Mouse (Mus musculus) thymus, adult 2 months (tissue): ENCODE results near the gene Spag9. TPM values are rescaled to one million over a fixed set of nuclear protein-coding genes. Genes with fewer than 3 reads are reported as not detected.

Source experiments
- DNase-seq: peaks from one replicate; pipeline ENCODE4 v3.0.0; 2021
- H3K27ac ChIP-seq: fragments of 200-500 bp; 2 replicates; pipeline ENCODE4 v1.5.1; 2012; ENCODE audit warnings: low read length, control low read depth; ENCODE audit not compliant: control insufficient read depth, insufficient read depth
- H3K27me3 ChIP-seq: fragments of 200-500 bp; 2 replicates; pipeline ENCODE4 v1.6.1; 2012; ENCODE audit warnings: mild to moderate bottlenecking, low read length, moderate library complexity, mixed read lengths; ENCODE audit not compliant: control insufficient read depth, insufficient read depth
- H3K36me3 ChIP-seq: fragments of 200-500 bp; 2 replicates; pipeline ENCODE4 v1.6.1; 2012; ENCODE audit warnings: mild to moderate bottlenecking, low read length, moderate library complexity; ENCODE audit not compliant: control insufficient read depth, insufficient read depth
- H3K4me1 ChIP-seq: fragments of 200-500 bp; replicated peaks from 2 replicates; pipeline ENCODE4 v1.6.1; 2012; ENCODE audit warnings: low read length; ENCODE audit not compliant: control insufficient read depth, insufficient read depth
- H3K4me3 ChIP-seq: fragments of 200-500 bp; 2 replicates; pipeline ENCODE4 v1.5.1; 2012; ENCODE audit warnings: mild to moderate bottlenecking, low read length, control low read depth, moderate library complexity; ENCODE audit not compliant: control insufficient read depth, insufficient read depth
- CTCF ChIP-seq: fragments of 200-500 bp; IDR thresholded peaks from 2 replicates; pipeline ENCODE4 v1.5.1; 2012; ENCODE audit warnings: mild to moderate bottlenecking, control low read depth, low read length, moderate library complexity, borderline replicate concordance; ENCODE audit not compliant: control insufficient read depth, poor library complexity, insufficient read depth; ENCODE audit errors: extremely low read depth
- POLR2A ChIP-seq: fragments of 200-500 bp; IDR thresholded peaks from 2 replicates; pipeline ENCODE4 v1.6.1; 2012; ENCODE audit warnings: mild to moderate bottlenecking, low read length, control low read depth, moderate library complexity; ENCODE audit not compliant: control insufficient read depth, poor library complexity, insufficient read depth; ENCODE audit errors: extremely low read depth
- WGBS: fragments of 180-500 bp; shearing (Covaris S2); methylation state at CpG from one replicate; pipeline ENCODE4 v1.1.7; 2018; 5-methylcytosine and 5-hydroxymethylcytosine counted together
- polyA plus RNA-seq: library from polyadenylated mRNA; depleted of rRNA; stranded (reverse); fragments of >200 nt; gene quantifications from 2 replicates; pipeline ENCODE4 v1.2.3, GENCODE M21; 2012

Gene Spag9
- polyA plus RNA-seq, 1 experiment, result 22.0 TPM

DNA sequence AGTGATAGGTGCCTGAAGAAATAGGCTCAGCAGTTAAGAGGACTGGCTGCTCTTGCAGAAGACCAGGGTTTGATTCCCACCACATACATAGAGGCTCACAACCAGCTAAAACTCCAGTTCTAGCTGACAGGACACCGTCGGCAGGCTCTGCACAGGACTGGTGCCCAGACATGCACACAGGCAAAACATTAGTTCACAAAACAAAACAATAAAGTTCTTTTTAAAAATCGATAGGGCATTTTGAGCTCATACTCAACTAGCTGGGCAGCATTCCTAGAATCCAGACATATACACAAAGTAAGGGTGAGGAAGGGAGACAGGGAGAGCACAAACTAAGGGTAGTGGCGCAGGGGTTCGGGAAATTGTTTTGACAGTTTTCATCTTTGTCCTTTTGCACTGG lies 1.4 kb upstream of the Spag9 start:
- no peaks in the 10 kb centered on the region for H3K36me3 ChIP-seq
- H3K27ac ChIP-seq, result no peak overlapping the region; the same call in 1 of the 2 replicates
- no peak for TF ChIP-seq POLR2A
- TF ChIP-seq CTCF, result no peak
- H3K4me1 ChIP-seq, result peaks cover 8% of the 10 kb centered on the region
- no peak overlapping the region for H3K4me3 ChIP-seq
- WGBS, result 61% methylated on average over 5 of the region's 5 CpGs
- DNase-seq, result no peak
- no peaks in the 10 kb centered on the region for H3K27me3 ChIP-seq

GRCm38 (mm10) chr11:93995111-93995719 lies 676 bp upstream of the Spag9 start:
- peak overlapping the region; percentile 63 for H3K4me3 ChIP-seq
- WGBS, result under 1% methylated on average over 15 of the region's 15 CpGs
- no peaks in the 10 kb centered on the region for H3K36me3 ChIP-seq
- H3K27ac ChIP-seq, result peak overlapping the region; percentile 93
- no peaks in the 10 kb centered on the region for H3K27me3 ChIP-seq
- TF ChIP-seq POLR2A (no peak), CTCF (no peak)
- peak; percentile 67 for DNase-seq
- peaks cover 8% of the 10 kb centered on the region for H3K4me1 ChIP-seq

DNA sequence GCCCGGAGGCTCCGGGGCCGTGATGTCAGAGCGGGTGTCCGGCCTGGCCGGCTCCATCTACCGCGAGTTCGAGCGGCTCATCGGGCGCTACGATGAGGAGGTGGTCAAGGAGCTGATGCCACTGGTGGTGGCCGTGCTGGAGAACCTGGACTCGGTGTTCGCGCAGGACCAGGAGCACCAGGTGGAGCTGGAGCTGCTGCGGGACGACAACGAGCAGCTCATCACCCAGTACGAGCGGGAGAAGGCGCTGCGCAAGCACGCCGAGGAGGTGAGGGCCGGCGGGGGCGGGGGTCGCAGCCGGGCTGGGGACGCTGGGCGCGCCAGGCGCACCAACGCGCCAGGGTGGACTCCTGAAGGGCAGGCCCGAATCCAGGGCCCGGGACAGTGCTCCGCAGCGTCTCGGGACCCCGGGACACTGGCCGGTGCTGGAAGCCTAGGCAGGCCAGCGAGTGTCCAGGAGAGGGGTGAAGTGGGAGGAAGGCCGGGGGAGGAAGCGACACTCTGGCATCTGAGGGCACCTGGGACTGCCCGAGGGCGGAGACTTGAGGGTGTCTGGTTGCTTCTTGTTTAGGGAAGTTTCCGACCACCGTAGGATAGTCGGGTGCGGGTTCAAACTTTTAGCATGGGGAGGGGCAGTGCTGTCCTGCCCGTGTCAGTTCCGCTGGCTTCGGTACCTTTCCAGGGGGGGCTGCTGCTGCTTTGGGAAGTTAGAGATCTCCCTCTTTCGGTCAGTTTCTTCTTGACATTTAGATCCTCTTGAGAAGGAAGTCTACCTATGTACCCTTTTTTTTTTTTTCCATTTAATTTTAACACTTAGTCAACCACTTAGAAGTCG lies 632 bp downstream of the Spag9 start:
- Histone ChIP-seq H3K27me3 (no peaks in the 10 kb centered on the region), H3K36me3 (no peaks in the 10 kb centered on the region), H3K4me1 (peaks cover 8% of the 10 kb centered on the region), H3K27ac (peak overlapping the region; percentile 57), H3K4me3 (peak overlapping the region; percentile 93)
- peak; percentile 50 for DNase-seq
- under 1% methylated on average over 58 of the region's 58 CpGs for whole genome bisulfite sequencing
- TF ChIP-seq POLR2A (no peak), CTCF (no peak)

GRCm38 (mm10) chr11:93997141-93997775 lies 1.4 kb downstream of the Spag9 start:
- Histone ChIP-seq H3K36me3 (no peaks in the 10 kb centered on the region), H3K27me3 (no peaks in the 10 kb centered on the region), H3K4me1 (peaks cover 8% of the 10 kb centered on the region), H3K4me3 (peak overlapping the region; percentile 6; the same call in 1 of the 2 replicates), H3K27ac (no peak overlapping the region; the same call in 1 of the 2 replicates)
- WGBS, result 43% methylated on average over 13 of the region's 13 CpGs
- peak; percentile 39 for DNase-seq
- no peak for TF ChIP-seq POLR2A
- no peak for TF ChIP-seq CTCF

GRCm38 (mm10) chr11:93999276-93999675 lies 3.4 kb downstream of the Spag9 start:
- H3K27ac ChIP-seq, result no peak overlapping the region
- H3K36me3 ChIP-seq, result no peaks in the 10 kb centered on the region
- H3K27me3 ChIP-seq, result no peaks in the 10 kb centered on the region
- no peak overlapping the region for H3K4me3 ChIP-seq
- DNase-seq, result no peak
- no peak for TF ChIP-seq POLR2A
- peaks cover 8% of the 10 kb centered on the region for H3K4me1 ChIP-seq

GRCm38 (mm10) chr11:94003346-94003745 lies 7.5 kb downstream of the Spag9 start:
- no peak for DNase-seq
- Histone ChIP-seq H3K4me3 (no peak overlapping the region), H3K27ac (no peak overlapping the region), H3K36me3 (no peaks in the 10 kb centered on the region), H3K4me1 (no peaks in the 10 kb centered on the region), H3K27me3 (no peaks in the 10 kb centered on the region)
- 94% methylated on average over 2 of the region's 2 CpGs for WGBS
- TF ChIP-seq CTCF (no peak), POLR2A (no peak)
